Mouse (Mus musculus): Measurements from ENCODE around the gene Znhit2. TPM values are rescaled to one million over a fixed set of nuclear protein-coding genes. Genes with fewer than 3 reads are reported as not detected.

Znhit2 gene
- polyA plus RNA-seq, 1 experiment from 2014 or later, result 31.0 TPM

DNA sequence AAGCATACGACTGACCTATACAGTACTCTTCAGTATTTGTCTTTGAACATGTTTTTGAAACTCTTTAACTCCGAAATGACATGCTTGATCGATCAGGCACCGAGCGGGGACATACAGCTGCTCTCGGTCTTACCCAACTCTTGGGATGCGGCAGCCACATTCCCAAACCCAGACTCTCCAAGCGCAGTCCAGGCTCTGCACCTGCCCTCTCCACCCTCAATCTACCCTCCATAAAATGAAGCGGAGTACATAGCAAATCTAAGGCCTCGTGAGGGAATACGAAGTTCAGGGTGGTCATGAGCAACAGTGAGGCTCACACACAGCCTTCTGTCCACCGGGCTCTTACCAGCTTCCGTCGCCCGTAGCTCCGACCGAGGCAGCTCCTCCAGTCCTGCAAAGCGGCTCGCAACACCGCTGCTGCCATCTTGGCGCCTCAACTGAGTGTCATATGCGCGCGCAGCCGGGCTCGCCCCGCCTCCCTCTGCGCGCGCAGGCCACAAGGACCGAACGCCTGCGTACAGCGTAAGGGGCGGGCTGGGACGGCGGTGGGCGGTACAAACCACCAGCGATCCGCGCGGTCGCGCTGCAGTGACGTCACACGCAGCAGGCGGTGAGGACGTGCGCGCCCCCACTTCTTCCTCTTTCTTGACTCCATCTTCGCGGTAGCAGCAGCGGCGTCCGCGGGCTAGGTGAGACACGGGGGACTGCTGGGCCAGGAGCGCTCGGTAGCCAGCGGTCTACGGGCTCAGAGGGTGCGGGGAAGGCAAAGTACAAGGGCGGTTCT is 3.5 kb upstream of the Znhit2 start, which contains the start of the genes Mrpl49 and Fau:
Mrpl49 (minus strand) TSS at position 473 of the 784 bp plus-strand sequence.
Fau (plus strand) TSS at position 532 of the 784 bp plus-strand sequence.
- Histone ChIP-seq H3K4me3 (replicated peaks; ENCODE audit: low read length) (peak within 1 kb of the TSS; percentile 85), H3K4me1 (replicated peaks; ENCODE audit: control insufficient read depth, insufficient read depth, low read length) (peaks cover 34% of the 10 kb centered on the region), H3K9ac (replicated peaks; ENCODE audit: low read depth, low read length) (peak within 1 kb of the TSS; percentile 85), H3K27me3 (replicated peaks; ENCODE audit: control insufficient read depth, insufficient read depth, low read length) (no peaks in the 10 kb centered on the region), H3K9me3 (ENCODE audit: control insufficient read depth, low read length) (no peaks in the 10 kb centered on the region), H3K27ac (ENCODE audit: low read length) (peak within 1 kb of the TSS; percentile 64), H3K4me2 (ENCODE audit: low read length) (peak within 1 kb of the TSS; percentile 93), H3K36me3 (ENCODE audit: control insufficient read depth, insufficient read depth) (peaks cover 12% of the 10 kb centered on the region)
- ATAC-seq, result peak; percentile 87
- WGBS, result under 1% methylated on average over 63 of the region's 63 CpGs

DNA sequence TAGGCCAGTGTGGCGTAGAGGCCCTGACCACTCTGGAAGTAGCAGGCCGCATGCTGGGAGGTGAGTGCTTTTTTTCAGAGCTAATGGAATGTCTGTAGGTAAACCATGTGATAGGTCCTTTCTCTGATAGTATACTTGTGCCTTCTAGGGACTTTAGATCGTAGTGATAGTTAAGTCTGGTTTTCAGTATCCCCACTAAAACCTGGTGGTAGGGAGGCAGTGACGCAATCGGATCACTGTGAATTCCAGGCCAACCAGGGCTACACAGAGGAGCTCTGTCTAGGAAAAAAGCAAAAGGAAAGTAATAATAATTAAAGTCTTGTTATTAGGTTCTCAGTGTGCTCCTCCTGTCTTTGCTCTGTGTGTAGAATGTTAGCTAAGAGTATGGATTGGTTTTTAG is 2.5 kb upstream of the Znhit2 start:
- WGBS, result 35% methylated on average over 5 of the region's 5 CpGs

GRCm38 (mm10) chr19:6058966-6059365 is 2.0 kb upstream of the Znhit2 start:
- no peak for ATAC-seq
- Histone ChIP-seq H3K4me3 (replicated peaks; ENCODE audit: low read length) (no peak overlapping the region), H3K9me3 (ENCODE audit: control insufficient read depth, low read length) (no peaks in the 10 kb centered on the region), H3K9ac (replicated peaks; ENCODE audit: low read depth, low read length) (no peak overlapping the region), H3K4me2 (ENCODE audit: low read length) (peak overlapping the region; percentile 93; the same call in 1 of the 2 replicates), H3K4me1 (replicated peaks; ENCODE audit: control insufficient read depth, insufficient read depth, low read length) (peaks cover 39% of the 10 kb centered on the region), H3K27me3 (replicated peaks; ENCODE audit: control insufficient read depth, insufficient read depth, low read length) (no peaks in the 10 kb centered on the region), H3K27ac (ENCODE audit: low read length) (no peak overlapping the region), H3K36me3 (ENCODE audit: control insufficient read depth, insufficient read depth) (no peaks in the 10 kb centered on the region; the same call in 1 of the 2 replicates)
- WGBS, result 83% methylated on average over 5 of the region's 5 CpGs

More for the DNA sequence above, 2.5 kb upstream of the Znhit2 start:
- Histone ChIP-seq H3K9ac (replicated peaks; ENCODE audit: low read depth, low read length) (peak overlapping the region; percentile 85), H3K36me3 (ENCODE audit: control insufficient read depth, insufficient read depth) (peaks cover 3% of the 10 kb centered on the region; the same call in 1 of the 2 replicates), H3K4me1 (replicated peaks; ENCODE audit: control insufficient read depth, insufficient read depth, low read length) (peaks cover 39% of the 10 kb centered on the region), H3K9me3 (ENCODE audit: control insufficient read depth, low read length) (no peaks in the 10 kb centered on the region), H3K4me2 (ENCODE audit: low read length) (peak overlapping the region; percentile 93), H3K27ac (ENCODE audit: low read length) (no peak overlapping the region), H3K4me3 (replicated peaks; ENCODE audit: low read length) (peak overlapping the region; percentile 85), H3K27me3 (replicated peaks; ENCODE audit: control insufficient read depth, insufficient read depth, low read length) (no peaks in the 10 kb centered on the region)
- ATAC-seq, result no peak

- Histone ChIP-seq H3K4me2 (ENCODE audit: low read length) (peak overlapping the region; percentile 100), H3K4me1 (replicated peaks; ENCODE audit: control insufficient read depth, insufficient read depth, low read length) (peaks cover 40% of the 10 kb centered on the region), H3K27me3 (replicated peaks; ENCODE audit: control insufficient read depth, insufficient read depth, low read length) (no peaks in the 10 kb centered on the region), H3K4me3 (replicated peaks; ENCODE audit: low read length) (peak overlapping the region; percentile 90), H3K9ac (replicated peaks; ENCODE audit: low read depth, low read length) (peak overlapping the region; percentile 91), H3K36me3 (ENCODE audit: control insufficient read depth, insufficient read depth) (no peaks in the 10 kb centered on the region), H3K9me3 (ENCODE audit: control insufficient read depth, low read length) (no peaks in the 10 kb centered on the region), H3K27ac (ENCODE audit: low read length) (peak overlapping the region; percentile 82)
- WGBS, result 3% methylated on average over 43 of the region's 44 CpGs
- no peak for ATAC-seq
These were observed 780 bp downstream of the Znhit2 start for GRCm38 (mm10) chr19:6061641-6062302.

DNA sequence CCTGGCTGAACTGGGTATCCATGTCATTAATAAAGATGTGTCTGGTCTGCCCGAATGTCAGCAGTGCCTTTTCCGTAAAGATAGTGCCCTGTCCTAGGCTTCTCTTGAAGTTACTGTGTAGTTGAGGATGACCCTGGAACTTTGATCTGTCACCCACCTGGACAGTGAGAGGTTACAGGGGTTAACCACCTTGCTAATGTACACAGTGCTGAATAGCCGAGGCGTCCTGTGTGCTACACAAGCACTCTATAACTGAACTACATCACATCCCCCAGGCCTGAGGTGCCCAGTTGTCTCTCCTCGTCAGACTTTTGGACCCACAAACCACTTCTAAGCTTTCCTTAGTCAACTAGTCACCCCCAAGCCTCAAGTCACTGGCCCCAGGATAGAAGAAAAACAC is 1.4 kb downstream of the Znhit2 start:
- no peaks in the 10 kb centered on the region for H3K9me3 ChIP-seq (ENCODE audit: control insufficient read depth, low read length)
- no peak overlapping the region for H3K27ac ChIP-seq (ENCODE audit: low read length)
- no peaks in the 10 kb centered on the region for H3K36me3 ChIP-seq (ENCODE audit: control insufficient read depth, insufficient read depth)
- peak overlapping the region; percentile 100 for H3K4me2 ChIP-seq (ENCODE audit: low read length)
- no peak for ATAC-seq
- 71% methylated on average over 5 of the region's 5 CpGs for WGBS
- H3K4me1 ChIP-seq (replicated peaks; ENCODE audit: control insufficient read depth, insufficient read depth, low read length), result peaks cover 41% of the 10 kb centered on the region
- no peaks in the 10 kb centered on the region for H3K27me3 ChIP-seq (replicated peaks; ENCODE audit: control insufficient read depth, insufficient read depth, low read length)
- H3K9ac ChIP-seq (replicated peaks; ENCODE audit: low read depth, low read length), result peak overlapping the region; percentile 91
- peak overlapping the region; percentile 90 for H3K4me3 ChIP-seq (replicated peaks; ENCODE audit: low read length)

GRCm38 (mm10) chr19:6063081-6063480 is 2.1 kb downstream of the Znhit2 start:
- WGBS, result 93% methylated on average over 6 of the region's 6 CpGs
- no peak overlapping the region for H3K4me2 ChIP-seq (ENCODE audit: low read length)
- no peak overlapping the region for H3K9ac ChIP-seq (replicated peaks; ENCODE audit: low read depth, low read length)
- no peak overlapping the region for H3K27ac ChIP-seq (ENCODE audit: low read length)
- H3K27me3 ChIP-seq (replicated peaks; ENCODE audit: control insufficient read depth, insufficient read depth, low read length), result no peaks in the 10 kb centered on the region
- no peaks in the 10 kb centered on the region for H3K9me3 ChIP-seq (ENCODE audit: control insufficient read depth, low read length)
- ATAC-seq, result no peak
- H3K36me3 ChIP-seq (ENCODE audit: control insufficient read depth, insufficient read depth), result no peaks in the 10 kb centered on the region
- peaks cover 45% of the 10 kb centered on the region for H3K4me1 ChIP-seq (replicated peaks; ENCODE audit: control insufficient read depth, insufficient read depth, low read length)
- H3K4me3 ChIP-seq (replicated peaks; ENCODE audit: low read length), result no peak overlapping the region

DNA sequence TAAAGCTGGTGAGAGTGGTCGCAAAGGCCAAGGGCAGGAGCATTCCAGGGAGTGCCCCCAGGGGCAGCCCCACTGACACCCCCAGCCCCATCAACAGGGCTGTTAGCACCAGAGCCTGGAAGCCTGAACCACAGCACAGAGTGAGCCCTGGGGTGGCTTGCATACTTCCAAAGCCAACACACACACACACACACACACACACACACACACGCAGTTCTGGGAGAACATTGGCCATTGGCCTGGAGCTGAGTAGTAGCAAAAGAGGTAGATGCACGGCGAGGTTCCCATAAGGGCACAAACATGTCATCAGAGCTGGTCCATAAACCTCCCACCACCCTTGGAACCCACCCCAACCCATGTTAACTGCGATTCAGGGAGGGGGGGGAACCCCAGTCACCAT is 5.6 kb downstream of the Znhit2 start:
- Histone ChIP-seq H3K4me2 (ENCODE audit: low read length) (peak overlapping the region; percentile 99), H3K36me3 (ENCODE audit: control insufficient read depth, insufficient read depth) (peaks cover 12% of the 10 kb centered on the region), H3K9me3 (ENCODE audit: control insufficient read depth, low read length) (no peaks in the 10 kb centered on the region), H3K27ac (ENCODE audit: low read length) (peak overlapping the region; percentile 90), H3K4me1 (replicated peaks; ENCODE audit: control insufficient read depth, insufficient read depth, low read length) (peaks cover 34% of the 10 kb centered on the region), H3K27me3 (replicated peaks; ENCODE audit: control insufficient read depth, insufficient read depth, low read length) (no peaks in the 10 kb centered on the region), H3K4me3 (replicated peaks; ENCODE audit: low read length) (peak overlapping the region; percentile 73), H3K9ac (replicated peaks; ENCODE audit: low read depth, low read length) (peak overlapping the region; percentile 84)
- ATAC-seq, result no peak
- WGBS, result 43% methylated on average over 5 of the region's 5 CpGs

DNA sequence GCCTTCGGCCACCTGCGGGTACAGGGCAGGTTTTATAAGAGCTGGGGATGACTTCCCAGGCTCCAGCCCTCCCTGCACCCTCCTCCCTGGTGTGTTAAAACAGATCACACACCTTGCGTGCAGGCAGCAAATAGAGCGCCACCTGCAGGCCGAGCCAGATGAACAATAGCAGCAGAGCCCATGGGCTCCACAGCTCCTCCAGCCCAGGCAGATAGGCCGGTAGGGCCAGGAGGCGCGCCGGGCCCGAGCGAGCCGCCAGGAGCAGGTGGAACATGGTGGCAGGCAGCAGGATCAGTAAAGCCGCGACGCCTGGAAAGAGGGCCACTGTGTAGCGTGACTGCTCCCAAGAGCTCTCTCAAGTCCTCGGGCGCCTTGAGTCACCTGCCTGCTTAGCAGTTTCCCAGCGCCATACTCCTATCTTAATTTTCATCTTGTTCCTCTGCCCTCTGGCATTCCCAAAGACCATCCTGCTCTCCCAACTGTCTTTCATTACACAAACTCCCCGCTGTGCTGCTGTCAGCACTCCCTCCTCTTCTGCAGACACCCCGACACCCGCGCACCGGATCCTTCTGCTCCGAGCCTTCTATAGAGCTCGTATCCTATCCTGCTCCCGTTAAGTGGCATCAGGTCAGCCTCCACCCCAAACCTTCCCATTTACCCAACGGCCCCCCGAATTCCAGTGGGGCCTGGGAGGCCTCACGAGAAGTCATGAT is 6.2 kb downstream of the Znhit2 start:
- Histone ChIP-seq H3K9me3 (ENCODE audit: control insufficient read depth, low read length) (no peaks in the 10 kb centered on the region), H3K4me2 (ENCODE audit: low read length) (peak overlapping the region; percentile 99), H3K4me3 (replicated peaks; ENCODE audit: low read length) (peak overlapping the region; percentile 73), H3K27ac (ENCODE audit: low read length) (peak overlapping the region; percentile 90), H3K27me3 (replicated peaks; ENCODE audit: control insufficient read depth, insufficient read depth, low read length) (no peaks in the 10 kb centered on the region), H3K9ac (replicated peaks; ENCODE audit: low read depth, low read length) (peak overlapping the region; percentile 84), H3K36me3 (ENCODE audit: control insufficient read depth, insufficient read depth) (peaks cover 12% of the 10 kb centered on the region), H3K4me1 (replicated peaks; ENCODE audit: control insufficient read depth, insufficient read depth, low read length) (peaks cover 29% of the 10 kb centered on the region)
- peak; percentile 65 for ATAC-seq
- WGBS, result under 1% methylated on average over 30 of the region's 30 CpGs
